Mouse (Mus musculus) stomach, embryonic 15.5 days (tissue): ENCODE measurements at regions not wholly inside any gene's neighbourhood (a gene's known extent, or its start where the extent isn't known, plus 50 kb on each side); places are given as distances from the start of the nearest gene placed in this dataset.

ENCODE experiments used
- ATAC-seq: fragments of 200-750 bp; cut with Nextera tagmentation; 2 replicates; pipeline ENCODE4 v1.8.0; 2017; ENCODE audit warnings: low read depth, moderate number of reproducible peaks, moderate TSS enrichment; ENCODE audit not compliant: insufficient read depth, low FRiP score
- H3K27ac ChIP-seq: fragments of 300-500 bp; sonication (generic); 2 replicates; pipeline ENCODE4 v1.5.1; 2015; ENCODE audit warnings: mild to moderate bottlenecking, inconsistent platforms
- H3K27me3 ChIP-seq: fragments of 300-500 bp; sonication (generic); replicated peaks from 2 replicates; pipeline ENCODE4 v1.6.1; 2015; ENCODE audit warnings: inconsistent platforms
- H3K36me3 ChIP-seq: fragments of 300-500 bp; sonication (generic); 2 replicates; pipeline ENCODE4 v1.6.1; 2015; ENCODE audit warnings: inconsistent platforms
- H3K4me1 ChIP-seq: fragments of 300-500 bp; sonication (generic); 2 replicates; pipeline ENCODE4 v1.6.1; 2015; ENCODE audit warnings: inconsistent platforms
- H3K4me2 ChIP-seq: fragments of 300-500 bp; sonication (generic); 2 replicates; pipeline ENCODE4 v1.6.1; 2015; ENCODE audit warnings: mild to moderate bottlenecking, inconsistent platforms
- H3K4me3 ChIP-seq: fragments of 300-500 bp; sonication (generic); replicated peaks from 2 replicates; pipeline ENCODE4 v1.5.1; 2015; ENCODE audit warnings: inconsistent platforms
- H3K9ac ChIP-seq: fragments of 300-500 bp; sonication (generic); 2 replicates; pipeline ENCODE4 v1.6.1; 2015; ENCODE audit warnings: inconsistent platforms
- H3K9me3 ChIP-seq: fragments of 300-500 bp; sonication (generic); 2 replicates; pipeline ENCODE4 v1.6.1; 2016; ENCODE audit warnings: inconsistent platforms
- WGBS: fragments of 180-500 bp; shearing (Covaris S2); methylation state at CpG from one replicate; pipeline ENCODE4 v1.1.7; 2015; 5-methylcytosine and 5-hydroxymethylcytosine counted together

GRCm38 (mm10) chr3:103517376-103518304 lies 57.4 kb upstream of the Syt6 start:
- no peak overlapping the region for H3K4me3 ChIP-seq

GRCm38 (mm10) chr3:103518624-103519023 lies 56.4 kb upstream of the Syt6 start:
- ATAC-seq: no peak
- Histone ChIP-seq H3K27me3 (no peaks in the 10 kb centered on the region), H3K4me1 (no peaks in the 10 kb centered on the region), H3K4me2 (no peak overlapping the region), H3K4me3 (no peak overlapping the region), H3K27ac (no peak overlapping the region), H3K9me3 (no peaks in the 10 kb centered on the region), H3K36me3 (no peaks in the 10 kb centered on the region), H3K9ac (no peak overlapping the region)
- WGBS: 66% methylated on average over 2 of the region's 2 CpGs

More at GRCm38 (mm10) chr3:103517376-103518304, 57.4 kb upstream of the Syt6 start:
- Histone ChIP-seq H3K4me2 (no peak overlapping the region), H3K9me3 (no peaks in the 10 kb centered on the region), H3K36me3 (no peaks in the 10 kb centered on the region), H3K4me1 (no peaks in the 10 kb centered on the region), H3K9ac (no peak overlapping the region), H3K27me3 (no peaks in the 10 kb centered on the region), H3K27ac (no peak overlapping the region)
- ATAC-seq: no peak
- 54% methylated on average over 8 of the region's 8 CpGs for WGBS
